Mouse (Mus musculus) cerebellum, adult 11 months (tissue): ENCODE results near the gene Map3k4.
"Not testable (repeated sequence)": the region's sequence is repeated elsewhere in the genome, so short reads cannot be mapped to it uniquely, and the experiment has no call there.

Source experiments
- DNase-seq: peaks from one replicate; pipeline ENCODE4 v3.0.0; 2022

The Map3k4 gene

DNA sequence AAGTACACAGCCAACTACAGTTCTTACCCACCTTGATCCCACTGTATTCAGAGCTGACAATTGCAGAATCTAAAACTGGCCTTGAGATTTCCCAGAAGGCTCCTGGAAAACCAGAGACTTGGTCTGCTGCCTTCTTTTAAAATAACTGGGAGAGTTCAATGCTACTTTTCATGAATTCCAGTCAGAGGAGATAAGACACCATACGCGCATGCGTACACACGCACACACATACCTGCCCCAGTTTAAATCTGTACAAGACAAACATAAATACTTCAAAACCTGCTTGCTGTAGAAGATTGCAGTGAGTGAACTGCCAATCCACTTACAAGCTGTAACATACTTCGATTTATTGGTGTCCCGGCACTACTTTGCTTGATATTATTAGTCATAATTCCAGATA is 13.9 kb downstream of the Map3k4 start:
- DNase-seq, result no peak

DNA sequence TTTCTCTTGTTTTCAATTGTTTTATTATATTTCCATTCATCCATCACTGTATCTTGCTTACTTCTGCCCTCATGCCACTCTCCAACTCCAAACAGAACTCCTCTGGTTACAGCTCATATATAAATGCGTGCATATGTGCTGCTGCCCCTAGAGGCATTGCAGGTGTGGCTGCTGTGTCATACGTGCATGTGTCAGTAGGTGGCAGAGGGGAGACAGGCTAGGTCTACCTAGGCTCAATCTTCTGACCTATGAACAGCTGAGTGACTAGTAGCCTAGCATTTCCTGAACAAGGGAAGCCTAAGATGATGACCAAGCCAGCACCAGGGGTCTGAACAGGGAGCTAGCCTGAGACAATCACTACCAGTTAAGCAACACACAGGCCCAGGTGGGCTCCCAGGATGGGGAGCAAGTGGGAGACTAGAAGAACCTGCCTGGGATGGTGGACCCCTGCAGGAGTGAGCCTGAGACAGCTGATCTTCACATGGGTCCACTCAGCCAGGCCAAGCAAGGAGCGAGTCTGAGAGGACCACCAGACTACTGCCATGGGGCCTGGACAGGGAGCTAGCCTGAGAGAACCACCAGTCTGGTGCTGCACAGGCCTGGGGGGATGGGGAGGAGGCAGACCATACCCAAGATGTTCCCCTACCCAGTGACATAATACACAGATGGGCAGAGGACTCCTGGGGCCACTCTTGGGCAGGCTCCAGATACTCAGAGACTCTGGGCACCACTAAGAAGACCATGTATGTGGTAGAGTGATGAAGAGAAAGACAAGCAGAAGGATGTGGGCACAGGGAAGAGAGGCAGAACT is 17.5 kb downstream of the Map3k4 start:
- DNase-seq, result no peak

DNA sequence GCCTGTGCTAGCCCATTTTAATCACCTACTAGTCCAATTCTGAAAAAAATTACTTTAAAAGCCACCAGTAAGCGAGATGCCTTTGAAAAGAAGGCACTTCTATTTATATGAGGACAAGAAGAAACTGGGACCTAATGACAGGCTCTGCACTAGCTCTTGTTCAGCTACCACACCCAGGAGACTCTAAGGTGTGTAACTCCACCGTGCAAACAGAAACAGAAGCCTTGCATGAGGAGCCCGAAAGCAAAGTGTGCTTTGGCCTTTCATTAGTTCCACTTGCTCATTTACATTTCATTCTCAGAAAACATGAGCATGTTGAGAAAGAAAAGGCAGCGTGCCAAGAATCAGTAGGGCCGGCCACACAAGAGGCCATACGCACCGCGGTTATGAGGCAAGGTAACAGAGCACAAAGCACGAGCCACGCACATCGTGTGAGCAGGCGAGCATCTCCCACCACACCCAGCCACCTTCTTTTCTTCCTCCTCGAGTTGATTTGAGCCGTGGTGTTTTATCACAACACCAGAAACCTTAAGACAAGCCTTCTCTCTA is 18.4 kb downstream of the Map3k4 start:
- no peak for DNase-seq

DNA sequence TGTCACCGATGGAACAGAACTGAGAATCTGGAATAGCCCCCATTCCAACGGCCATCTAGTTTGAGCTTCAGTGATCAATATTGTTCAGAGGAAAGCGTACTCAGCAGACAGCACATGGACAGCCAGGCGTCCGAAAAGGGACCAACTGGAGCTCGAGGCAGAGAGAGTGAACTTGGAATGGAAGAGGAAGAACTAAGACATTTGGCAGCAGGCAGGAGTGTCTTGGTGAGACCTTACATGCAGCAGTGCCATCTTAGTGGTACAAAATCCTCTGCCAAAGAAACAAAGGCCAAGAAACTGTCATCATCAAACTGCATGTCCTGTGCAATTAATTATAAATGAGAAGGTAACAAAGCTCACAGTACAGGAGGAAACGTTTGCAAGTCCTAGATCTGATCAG is 19.2 kb downstream of the Map3k4 start:
- DNase-seq, result no peak

DNA sequence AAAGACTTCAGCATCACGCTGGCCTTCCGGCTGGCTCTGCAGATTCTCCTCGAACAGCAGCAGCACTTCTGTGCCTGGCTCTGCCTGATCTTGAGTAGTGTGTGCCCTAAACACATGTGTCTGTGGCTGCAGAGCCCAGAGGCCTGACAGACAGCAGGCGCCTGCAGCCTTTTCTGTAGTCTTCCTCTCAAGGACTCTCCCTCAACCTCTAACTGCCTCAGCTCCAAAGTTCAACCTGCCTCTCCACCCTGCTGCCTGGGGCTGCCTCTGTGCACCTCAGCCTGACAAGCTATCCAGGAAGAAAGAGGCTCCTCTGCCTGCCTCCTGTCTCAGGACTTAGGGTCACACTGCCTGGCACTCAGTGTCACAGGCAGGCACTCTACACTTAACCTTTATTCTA is 20.6 kb downstream of the Map3k4 start:
- DNase-seq, result no peak

DNA sequence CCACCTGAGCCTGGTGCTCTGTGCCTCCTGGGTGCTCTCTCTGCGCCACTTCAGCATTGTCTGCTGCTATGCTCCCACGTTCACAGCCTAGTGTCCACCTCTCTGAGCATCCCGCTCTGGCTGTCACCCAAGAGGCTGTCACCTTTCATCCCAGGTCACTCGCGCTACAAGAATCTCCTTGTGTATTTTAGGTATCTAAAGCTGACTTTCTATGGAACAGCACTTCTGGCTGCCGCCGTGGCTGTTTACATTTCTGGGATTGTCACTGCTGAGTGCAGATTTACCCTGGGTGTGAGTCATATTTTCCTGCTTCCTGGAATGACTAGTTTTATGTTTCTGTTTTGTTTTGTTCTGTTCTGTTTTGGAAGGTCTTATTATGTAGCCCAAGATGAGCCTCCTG is 21.3 kb downstream of the Map3k4 start:
- no peak for DNase-seq

DNA sequence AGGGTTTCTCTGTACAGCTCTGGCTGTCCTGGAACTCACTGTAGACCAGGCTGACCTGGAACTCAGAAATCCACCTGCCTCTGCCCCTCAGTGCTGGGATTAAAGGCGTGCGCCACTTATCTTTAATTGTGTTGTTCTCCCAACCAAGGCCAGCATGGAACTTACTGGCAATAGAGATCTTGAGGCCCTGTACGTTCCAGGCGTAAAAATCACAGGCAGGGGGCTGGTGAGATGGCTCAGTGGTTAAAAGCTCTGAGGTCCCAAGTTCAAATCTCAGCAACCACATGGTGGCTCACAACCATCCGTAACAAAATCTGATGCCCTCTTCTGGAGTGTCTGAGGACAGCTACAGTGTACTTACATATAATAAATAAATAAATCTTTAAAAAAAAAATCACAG is 22.7 kb downstream of the Map3k4 start:
- DNase-seq, result not testable (repeated sequence)

DNA sequence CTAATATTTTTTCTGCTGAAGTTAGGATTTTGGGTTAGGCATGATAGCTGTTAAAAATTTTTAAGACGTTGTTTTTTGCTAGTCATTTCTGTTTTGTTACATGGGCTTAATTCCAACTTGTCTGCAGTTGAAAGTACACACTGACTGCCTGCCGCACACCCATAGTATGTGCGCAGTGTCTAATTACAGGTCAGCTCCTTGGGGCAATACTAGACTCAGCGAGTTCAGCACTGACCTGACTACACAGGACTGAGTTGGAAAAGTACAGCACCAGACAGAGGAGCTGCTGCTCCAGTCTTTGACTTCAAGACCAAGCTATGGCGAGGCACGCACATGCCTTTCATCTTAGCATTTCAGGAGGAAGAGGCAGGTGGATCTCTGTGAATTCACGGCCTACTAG is 24.2 kb downstream of the Map3k4 start:
- no peak for DNase-seq

DNA sequence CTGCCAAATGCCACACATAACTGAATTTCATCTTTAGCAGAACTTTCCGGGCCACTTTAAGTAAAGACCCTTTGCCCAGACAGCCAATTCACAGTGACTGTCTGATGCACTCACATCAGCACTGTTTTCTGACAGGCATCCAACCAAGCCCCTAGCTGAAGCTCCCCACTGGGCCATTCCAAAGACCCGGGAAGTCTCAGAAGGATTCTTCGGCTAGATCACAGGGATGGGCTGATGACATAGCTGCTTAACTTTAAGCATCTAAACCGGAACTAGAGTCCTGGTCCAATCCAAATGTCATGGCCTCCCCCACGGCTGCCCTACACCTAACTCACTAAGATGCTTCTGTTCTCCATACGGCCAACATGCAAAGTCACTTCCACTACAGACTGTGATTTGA is 25.0 kb downstream of the Map3k4 start:
- DNase-seq, result no peak

DNA sequence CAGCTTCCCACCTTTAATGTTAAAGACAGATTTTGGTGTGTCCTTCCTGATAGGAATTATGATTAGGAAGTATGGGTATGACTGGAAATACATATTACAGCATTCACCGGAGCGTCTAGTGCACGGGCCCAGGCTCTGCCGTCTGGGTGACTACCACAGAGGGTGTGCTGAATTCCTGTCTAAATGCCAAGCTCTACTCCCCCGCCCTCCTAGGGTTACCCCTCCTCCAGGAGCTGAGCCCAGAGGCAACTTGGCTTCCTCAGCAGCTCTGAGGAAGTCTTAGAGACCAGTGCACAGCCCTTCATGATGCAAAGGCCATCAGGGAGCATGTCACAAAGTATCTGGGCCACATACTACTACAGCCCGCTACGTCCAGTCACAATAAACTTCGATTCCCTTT is 25.7 kb downstream of the Map3k4 start:
- DNase-seq, result no peak

DNA sequence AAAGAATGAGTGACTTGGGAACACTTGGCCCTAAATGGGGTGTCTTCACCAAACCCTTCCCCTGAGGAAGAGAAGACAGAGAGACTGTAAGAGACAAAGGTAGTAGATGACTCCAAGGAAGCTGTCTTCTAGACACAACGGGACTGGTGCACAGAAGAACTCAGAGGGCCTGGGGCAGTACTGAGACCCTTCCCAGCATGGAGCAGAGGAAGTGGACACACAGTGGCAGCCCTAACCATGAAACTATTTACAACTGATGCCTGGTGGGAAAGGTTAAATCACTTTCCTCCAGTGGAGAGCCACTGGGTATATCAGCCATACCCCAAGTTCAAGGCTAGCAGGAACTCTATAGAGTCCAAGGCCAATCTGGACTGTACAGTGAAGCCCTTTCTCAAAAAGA is 26.2 kb downstream of the Map3k4 start:
- DNase-seq, result no peak

DNA sequence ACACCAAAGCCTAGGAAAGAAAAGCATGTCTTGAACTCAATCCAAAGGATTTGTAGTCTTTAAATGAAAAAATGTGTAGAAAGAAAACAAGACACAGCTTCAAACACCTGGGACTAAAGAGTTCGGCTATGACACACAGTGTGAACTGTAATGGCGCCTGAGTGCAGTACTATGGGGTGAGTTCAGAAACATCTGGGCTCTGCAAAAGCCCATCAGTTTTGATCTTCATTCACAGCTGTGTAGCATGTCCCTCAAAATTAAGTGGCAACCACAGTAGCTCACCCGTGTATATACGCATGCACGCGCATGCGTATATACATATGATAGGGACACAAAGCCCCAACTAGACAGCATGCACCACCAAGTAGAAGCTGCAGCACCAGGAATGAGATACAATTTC is 27.4 kb downstream of the Map3k4 start:
- DNase-seq, result no peak

DNA sequence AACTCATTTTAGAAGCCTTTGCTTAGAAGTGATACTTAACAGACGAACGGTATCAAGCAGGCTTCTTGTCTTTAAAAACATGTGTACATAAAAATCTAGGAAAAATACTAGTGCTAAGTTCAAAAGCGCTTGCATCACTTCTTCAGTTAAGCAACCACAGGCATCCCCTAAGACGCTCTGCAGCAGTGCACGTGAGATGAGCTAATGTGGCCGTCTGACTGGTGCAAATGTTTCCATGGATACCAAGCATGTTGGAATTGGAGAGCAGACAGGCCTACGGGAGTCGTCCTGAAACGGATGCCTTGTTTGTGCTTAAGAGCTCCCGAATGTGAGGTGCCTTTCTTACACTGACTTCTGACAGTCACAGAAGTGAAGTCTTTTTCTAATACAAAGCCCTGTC is 27.9 kb downstream of the Map3k4 start:
- no peak for DNase-seq

DNA sequence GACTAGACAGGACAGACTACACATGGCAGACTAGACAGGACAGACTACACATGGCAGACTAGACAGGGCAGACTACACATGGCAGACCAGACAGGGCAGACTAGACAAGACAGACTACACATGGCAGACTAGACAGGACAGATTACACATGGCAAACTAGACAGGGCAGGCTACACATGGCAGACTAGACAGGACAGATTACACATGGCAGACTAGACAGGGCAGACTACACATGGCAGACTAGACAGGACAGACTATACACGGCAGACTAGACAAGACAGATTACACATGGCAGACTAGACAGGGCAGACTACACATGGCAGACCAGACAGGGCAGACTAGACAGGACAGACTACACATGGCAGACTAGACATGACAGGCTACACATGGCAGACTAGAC is 28.8 kb downstream of the Map3k4 start:
- DNase-seq, result not testable (repeated sequence)

DNA sequence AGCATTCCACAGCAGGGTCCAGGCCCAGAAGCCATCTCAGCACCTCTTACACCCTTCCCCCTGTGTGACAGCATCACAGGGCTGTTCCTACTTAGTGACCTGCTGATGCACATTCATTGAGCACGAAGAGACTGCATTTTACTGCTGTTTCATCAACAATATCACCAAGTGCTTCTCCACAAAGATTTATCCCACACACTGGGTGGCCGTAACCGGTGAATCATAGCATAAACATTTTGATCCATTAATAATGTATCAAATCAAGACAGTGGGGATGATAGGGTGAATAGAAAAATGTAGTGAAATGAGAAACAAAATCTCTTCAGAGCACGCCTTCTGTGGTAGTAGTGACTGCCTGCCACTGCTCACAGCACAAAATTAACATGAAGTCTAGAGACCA is 29.7 kb downstream of the Map3k4 start:
- no peak for DNase-seq

DNA sequence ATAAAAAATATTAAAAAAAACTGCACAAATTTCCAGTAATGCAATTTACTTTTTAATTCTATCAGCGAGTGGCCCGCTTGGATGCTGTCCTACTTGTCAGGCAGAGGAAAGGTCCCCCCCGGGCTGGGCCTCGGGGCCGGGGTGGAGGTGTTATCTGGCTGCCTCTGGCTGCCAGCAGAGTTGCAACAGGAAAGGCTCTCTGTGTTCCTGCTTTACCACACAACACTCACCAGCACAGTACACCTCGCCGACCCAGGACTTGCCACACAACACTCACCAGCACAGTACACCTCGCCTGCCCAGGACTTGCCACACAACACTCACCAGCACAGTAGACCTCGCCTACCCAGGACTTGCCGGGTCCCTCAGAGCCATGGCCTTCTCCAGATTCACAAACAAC is 38.8 kb downstream of the Map3k4 start:
- DNase-seq, result no peak

DNA sequence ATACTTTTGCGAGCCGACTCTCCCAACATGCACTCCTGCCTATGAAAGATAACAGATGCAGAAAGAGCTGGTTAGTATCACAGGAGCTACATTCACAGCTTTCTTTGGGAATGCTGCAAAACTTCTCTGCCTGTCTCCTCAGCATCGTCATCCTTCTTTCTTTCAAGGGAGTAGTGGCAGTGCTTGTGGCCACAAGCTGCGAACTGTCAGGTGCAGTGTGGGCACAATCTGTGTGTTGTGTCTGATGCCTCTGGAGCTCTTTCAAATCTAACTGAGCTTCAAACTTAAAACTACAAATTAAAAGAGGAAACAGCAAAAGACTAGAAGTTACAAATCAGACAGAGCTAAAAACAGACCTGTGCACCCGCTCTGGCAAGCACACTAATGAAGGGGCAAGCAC is 40.5 kb downstream of the Map3k4 start:
- DNase-seq, result no peak

DNA sequence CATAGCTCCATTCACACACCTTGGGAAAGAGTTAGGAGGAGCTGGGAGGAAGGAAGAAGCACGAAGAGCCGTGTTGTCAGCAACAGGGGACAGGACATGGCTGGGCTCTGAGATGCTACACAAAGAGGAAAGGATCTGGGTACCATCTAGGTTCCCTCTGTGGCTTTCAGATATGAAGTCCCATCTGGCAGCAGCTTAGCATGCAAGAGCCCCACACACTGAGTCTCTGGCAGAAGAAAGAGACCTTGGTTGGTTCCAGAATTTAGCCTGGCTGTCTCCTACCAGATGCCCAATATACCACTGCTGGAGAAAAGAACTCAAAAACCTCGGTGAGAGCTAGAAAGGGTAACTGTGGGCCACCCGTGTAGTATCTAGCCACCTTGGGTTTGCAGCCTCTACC is 41.3 kb downstream of the Map3k4 start:
- DNase-seq, result no peak

DNA sequence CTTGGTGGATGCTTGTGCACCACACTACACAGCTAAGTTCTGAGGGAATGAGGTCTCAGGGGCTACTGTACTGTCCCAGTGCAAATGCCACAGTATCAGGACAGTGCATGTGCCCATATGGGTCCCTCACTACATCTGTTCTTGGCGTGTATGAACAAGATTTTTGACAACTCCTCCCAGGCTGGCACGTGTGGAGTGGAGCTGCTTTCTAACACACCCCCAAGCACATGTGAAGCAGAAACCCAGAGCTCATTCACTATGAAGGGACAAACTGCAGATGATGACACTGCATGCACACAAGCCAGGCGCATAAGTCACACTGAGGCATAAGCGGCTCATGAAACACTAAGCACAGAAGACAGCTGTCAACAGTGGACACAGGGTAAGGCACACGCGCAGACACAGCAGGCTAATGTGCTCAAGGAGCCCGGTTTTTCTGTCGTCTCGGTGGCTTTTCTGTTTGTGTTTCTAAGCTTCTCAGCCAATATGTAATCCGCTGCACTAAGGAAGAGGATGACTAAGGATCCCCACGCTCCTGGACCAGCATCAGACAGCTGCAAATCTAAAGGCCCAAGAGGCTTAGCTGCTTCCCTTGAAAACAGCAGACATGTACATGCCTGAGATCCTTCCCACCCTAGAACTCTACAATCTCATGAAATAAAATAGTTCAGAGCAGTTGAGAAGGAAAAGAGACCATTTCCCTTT is 41.9 kb downstream of the Map3k4 start:
- no peak for DNase-seq

DNA sequence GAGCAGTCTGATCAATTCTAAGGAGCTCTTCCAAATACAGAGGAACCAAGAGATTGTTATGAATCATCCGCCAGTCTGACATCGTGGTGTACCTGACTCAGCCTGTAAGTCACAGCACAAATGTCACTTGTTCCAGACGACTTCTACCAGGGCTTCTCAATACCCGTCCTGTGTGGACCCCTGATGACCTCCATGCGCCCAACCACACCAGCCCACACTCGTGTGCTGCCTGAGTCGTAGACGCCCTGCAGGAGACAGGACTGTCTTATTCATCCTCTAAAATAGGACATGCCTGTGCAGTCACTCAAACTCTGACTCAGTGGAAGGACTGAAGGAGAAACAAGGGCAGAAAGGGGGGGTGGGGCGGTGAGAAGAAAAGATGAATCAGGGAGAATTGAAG is 42.8 kb downstream of the Map3k4 start:
- no peak for DNase-seq

DNA sequence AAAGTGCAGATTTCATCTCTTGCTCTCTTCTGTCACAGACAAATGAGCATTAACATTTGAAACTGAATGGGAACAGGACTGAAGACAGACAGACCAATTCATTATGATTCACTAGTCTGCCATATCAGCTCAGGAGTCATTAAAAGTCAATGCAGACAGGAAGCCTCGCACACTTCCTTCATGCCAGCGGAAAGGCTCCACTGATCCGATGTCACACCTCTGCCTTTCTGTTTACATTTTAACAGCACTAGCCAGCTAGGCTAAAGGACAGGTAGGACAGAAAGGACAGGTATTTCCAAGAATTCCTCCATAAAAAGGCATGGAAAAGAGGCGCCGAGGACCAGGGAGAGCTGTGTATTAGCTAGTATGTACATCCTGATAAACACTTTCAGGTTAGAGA is 45.6 kb downstream of the Map3k4 start:
- no peak for DNase-seq

DNA sequence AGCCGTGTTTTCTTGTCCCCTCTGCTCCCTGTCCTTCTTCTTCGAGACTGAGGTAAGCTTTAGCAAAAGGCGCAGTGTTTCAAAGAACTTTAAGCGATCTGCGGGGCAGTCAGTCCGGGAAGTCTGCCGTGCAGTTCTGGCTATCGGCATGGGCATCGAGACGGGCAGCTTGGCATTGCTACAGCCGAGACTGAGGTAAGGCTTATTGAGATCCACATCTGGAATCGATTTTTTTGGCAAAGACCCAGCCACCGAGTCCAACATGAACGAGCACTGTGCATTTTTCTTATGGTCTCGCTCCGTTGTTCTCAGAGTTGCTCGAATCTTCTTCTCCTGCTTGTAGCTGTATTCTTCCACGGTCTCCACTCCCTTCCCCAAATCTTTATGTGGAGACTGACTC is 46.8 kb downstream of the Map3k4 start:
- DNase-seq, result no peak

DNA sequence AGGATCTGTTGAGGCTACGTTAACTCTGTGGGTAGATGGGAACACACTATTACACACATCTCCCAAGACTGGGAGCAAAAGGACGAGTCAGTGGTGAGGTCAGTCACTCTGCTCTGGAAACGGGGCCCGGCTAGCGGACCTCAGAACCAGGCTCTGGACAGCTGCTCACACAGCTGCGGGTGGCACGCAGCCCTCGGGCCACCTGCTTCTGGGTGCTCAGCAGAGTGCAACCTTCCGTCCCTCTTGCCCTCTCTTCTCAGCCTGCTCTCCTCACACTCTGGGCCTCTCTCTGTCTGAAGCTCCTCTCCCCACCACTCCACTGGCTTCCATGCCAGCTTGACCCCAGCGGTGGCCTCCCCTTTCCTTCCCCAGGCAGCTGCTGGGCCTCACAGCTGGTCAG is 50.1 kb downstream of the Map3k4 start:
- DNase-seq, result no peak

DNA sequence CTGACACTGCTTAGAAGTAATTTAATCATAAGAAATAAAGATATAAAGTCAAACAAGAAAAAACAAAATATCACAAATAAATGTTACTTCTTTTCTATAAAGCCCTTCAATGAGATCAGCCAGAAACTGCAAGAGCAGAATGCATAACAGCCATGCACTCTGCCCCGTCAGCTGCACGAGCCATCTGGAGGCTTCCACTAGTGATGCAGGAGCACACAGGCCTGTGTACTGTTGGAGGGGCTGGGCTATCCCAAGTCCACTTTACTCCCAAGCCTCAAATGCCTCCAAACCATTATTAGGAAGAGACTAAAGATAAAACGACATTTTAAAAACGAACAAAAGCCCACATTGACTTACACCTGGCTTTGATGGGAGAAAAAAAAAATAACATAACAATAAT is 50.5 kb downstream of the Map3k4 start:
- DNase-seq, result no peak
